Mouse (Mus musculus): ENCODE measurements around the gene Enox2. TPM values are rescaled to one million over a fixed set of nuclear protein-coding genes. Genes with fewer than 3 reads are reported as not detected.

The Enox2 gene
- total RNA-seq, 2 experiments from 2014 or later = 9.6 to 11.6 TPM

GRCm38 (mm10) chrX:49005655-49006054 lies 282.4 kb downstream of the Enox2 start:
- peak in 1 of 2 experiments; percentile 5 for DNase-seq (ENCODE audit: low spot score in 2 of 2)

- no peak for DNase-seq (ENCODE audit: low spot score in 2 of 2)
Observed at GRCm38 (mm10) chrX:49002892-49003291, 285.2 kb downstream of the Enox2 start.

GRCm38 (mm10) chrX:48985653-48986052 lies 302.4 kb downstream of the Enox2 start:
- DNase-seq (ENCODE audit: low spot score in 2 of 2) = no peak

GRCm38 (mm10) chrX:48984451-48984850 lies 303.6 kb downstream of the Enox2 start:
- no peak for DNase-seq (ENCODE audit: low spot score in 2 of 2)

Other genes starting within 250 kb of the Enox2 start
- gene Arhgap36, start 175.7 kb upstream of the Enox2 start, total RNA-seq (2021) = 1 to 10 TPM in 1 of 2 experiments, under 1 TPM in 1; 0.87 to 1.3 TPM

All from left cerebral cortex, adult 18-20 months (tissue).